Mouse (Mus musculus): ENCODE results near the gene Mcm6. TPM values are rescaled to one million over a fixed set of nuclear protein-coding genes. Genes with fewer than 3 reads are reported as not detected.

The Mcm6 gene
- 29.6 and 31.3 TPM in 2 replicates for total RNA-seq (2017)

- peak; percentile 94 for ATAC-seq (ENCODE audit: extremely low read depth, insufficient number of reproducible peaks, low FRiP score, poor library complexity, severe bottlenecking)
These were observed at the start of gene Mcm6 for GRCm38 (mm10) chr1:128359554-128360376. Gene Mcm6 (minus strand): TSS chr1:128359664.

- ATAC-seq (ENCODE audit: extremely low read depth, insufficient number of reproducible peaks, low FRiP score, poor library complexity, severe bottlenecking), result no peak
These were observed 47.4 kb upstream of the Mcm6 start for GRCm38 (mm10) chr1:128406846-128407245.

- ATAC-seq (ENCODE audit: extremely low read depth, insufficient number of reproducible peaks, low FRiP score, poor library complexity, severe bottlenecking), result no peak
These were observed 46.2 kb upstream of the Mcm6 start for GRCm38 (mm10) chr1:128405675-128406074.

- ATAC-seq (ENCODE audit: extremely low read depth, insufficient number of reproducible peaks, low FRiP score, poor library complexity, severe bottlenecking), result no peak
These were observed 45.6 kb upstream of the Mcm6 start for GRCm38 (mm10) chr1:128405041-128405481.

- no peak for ATAC-seq (ENCODE audit: extremely low read depth, insufficient number of reproducible peaks, low FRiP score, poor library complexity, severe bottlenecking)
These were observed 41.5 kb upstream of the Mcm6 start for GRCm38 (mm10) chr1:128400926-128401325.

- ATAC-seq (ENCODE audit: extremely low read depth, insufficient number of reproducible peaks, low FRiP score, poor library complexity, severe bottlenecking), result no peak
These were observed 40.8 kb upstream of the Mcm6 start for GRCm38 (mm10) chr1:128399941-128400915.

GRCm38 (mm10) chr1:128398738-128399445 lies 39.4 kb upstream of the Mcm6 start:
- no peak for ATAC-seq (ENCODE audit: extremely low read depth, insufficient number of reproducible peaks, low FRiP score, poor library complexity, severe bottlenecking)

GRCm38 (mm10) chr1:128394657-128395056 lies 35.2 kb upstream of the Mcm6 start:
- ATAC-seq (ENCODE audit: extremely low read depth, insufficient number of reproducible peaks, low FRiP score, poor library complexity, severe bottlenecking), result no peak

- ATAC-seq (ENCODE audit: extremely low read depth, insufficient number of reproducible peaks, low FRiP score, poor library complexity, severe bottlenecking), result no peak
These were observed 32.9 kb upstream of the Mcm6 start for GRCm38 (mm10) chr1:128392382-128392781.

GRCm38 (mm10) chr1:128386487-128386886 lies 27.0 kb upstream of the Mcm6 start:
- ATAC-seq (ENCODE audit: extremely low read depth, insufficient number of reproducible peaks, low FRiP score, poor library complexity, severe bottlenecking), result peak; percentile 74

GRCm38 (mm10) chr1:128376841-128377240 lies 17.4 kb upstream of the Mcm6 start:
- no peak for ATAC-seq (ENCODE audit: extremely low read depth, insufficient number of reproducible peaks, low FRiP score, poor library complexity, severe bottlenecking)

GRCm38 (mm10) chr1:128372143-128372860 lies 12.8 kb upstream of the Mcm6 start:
- ATAC-seq (ENCODE audit: extremely low read depth, insufficient number of reproducible peaks, low FRiP score, poor library complexity, severe bottlenecking), result no peak

GRCm38 (mm10) chr1:128368732-128369441 lies 9.4 kb upstream of the Mcm6 start:
- peak; percentile 67 for ATAC-seq (ENCODE audit: extremely low read depth, insufficient number of reproducible peaks, low FRiP score, poor library complexity, severe bottlenecking)

GRCm38 (mm10) chr1:128360601-128361000 lies 1.1 kb upstream of the Mcm6 start:
- no peak for ATAC-seq (ENCODE audit: extremely low read depth, insufficient number of reproducible peaks, low FRiP score, poor library complexity, severe bottlenecking)

GRCm38 (mm10) chr1:128358916-128359553 lies 429 bp downstream of the Mcm6 start:
- no peak for ATAC-seq (ENCODE audit: extremely low read depth, insufficient number of reproducible peaks, low FRiP score, poor library complexity, severe bottlenecking)

- ATAC-seq (ENCODE audit: extremely low read depth, insufficient number of reproducible peaks, low FRiP score, poor library complexity, severe bottlenecking), result no peak
These were observed 1.2 kb downstream of the Mcm6 start for GRCm38 (mm10) chr1:128358276-128358675.

GRCm38 (mm10) chr1:128357452-128357851 lies 2.0 kb downstream of the Mcm6 start:
- ATAC-seq (ENCODE audit: extremely low read depth, insufficient number of reproducible peaks, low FRiP score, poor library complexity, severe bottlenecking), result no peak
